Mouse (Mus musculus) spleen, postnatal 4 days (tissue): Measurements from ENCODE around the gene Dclk2.

ENCODE experiments used
- DNase-seq, 2 experiments: peaks; one replicate each; pipeline ENCODE4 v3.0.0; 2022; ENCODE audit warnings: low spot score in 2 of 2

Dclk2 gene

DNA sequence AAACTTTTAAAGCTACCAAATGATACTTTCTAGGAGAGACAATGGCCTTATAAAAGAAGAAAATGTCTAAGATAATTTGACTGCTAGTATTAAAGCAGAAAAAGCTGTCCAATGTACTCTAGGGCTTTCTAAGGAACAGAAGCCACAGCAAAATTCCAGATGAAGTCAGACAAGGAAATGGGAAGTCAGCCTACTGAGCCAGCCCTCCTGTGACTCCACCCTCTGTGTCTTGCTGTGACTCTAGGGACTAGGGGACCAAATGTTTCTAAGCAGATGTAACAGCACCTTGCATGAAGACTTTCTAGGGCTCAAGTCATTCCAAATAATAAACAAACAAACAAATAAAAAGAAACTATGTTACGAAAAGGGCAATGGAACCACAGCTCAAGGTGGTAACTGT lies 75.1 kb downstream of the Dclk2 start:
- no peak for DNase-seq

DNA sequence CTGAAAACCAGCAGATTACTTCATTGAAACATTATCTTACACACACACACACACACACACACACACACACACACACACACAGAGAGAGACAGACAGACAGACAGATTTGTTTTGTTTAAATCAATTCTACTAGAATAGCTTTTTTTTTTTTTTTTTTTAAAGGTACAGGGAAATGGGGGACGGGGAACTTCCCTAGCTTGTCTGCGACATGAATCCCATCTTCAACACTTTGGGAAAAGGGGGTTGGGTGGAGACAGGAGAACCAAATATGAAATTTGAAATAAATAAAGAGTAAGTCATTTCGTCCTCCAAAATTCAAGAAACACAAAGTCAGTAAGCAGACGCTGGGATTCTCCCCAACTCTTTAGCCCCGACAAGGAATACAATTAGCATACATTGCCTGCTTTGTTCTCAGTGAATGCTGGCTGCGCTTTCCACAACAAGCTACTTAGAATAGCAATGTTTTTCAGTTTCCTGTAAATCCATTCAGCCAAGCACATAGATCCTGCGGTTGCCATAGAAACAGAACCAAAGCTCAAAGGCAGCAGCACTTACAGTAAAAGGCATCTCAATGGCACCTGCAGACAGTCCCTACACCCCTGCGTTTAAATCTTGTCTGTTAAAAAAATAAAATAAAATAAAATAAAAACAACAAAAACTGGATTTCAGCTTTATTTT lies 75.7 kb downstream of the Dclk2 start:
- DNase-seq = no peak

DNA sequence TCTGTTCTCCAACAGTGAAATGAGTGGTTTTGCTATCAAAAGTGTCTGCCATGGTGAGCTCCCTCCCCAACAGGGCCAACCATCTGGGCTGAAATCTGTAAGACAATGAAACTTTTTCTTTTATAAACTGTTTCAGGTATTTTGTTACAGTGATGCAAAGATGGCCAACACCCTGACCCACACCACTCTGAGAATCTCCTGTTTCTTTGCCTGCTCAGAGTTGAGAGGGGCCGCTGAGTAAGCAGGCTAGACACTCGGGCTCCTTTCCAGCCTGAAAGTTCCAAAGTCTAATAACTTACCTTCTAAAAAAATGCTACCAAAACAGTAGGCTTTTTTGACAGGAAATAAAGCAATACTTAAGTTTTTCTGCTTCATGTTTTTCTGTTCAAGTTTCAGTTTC lies 78.2 kb downstream of the Dclk2 start:
- no peak for DNase-seq

DNA sequence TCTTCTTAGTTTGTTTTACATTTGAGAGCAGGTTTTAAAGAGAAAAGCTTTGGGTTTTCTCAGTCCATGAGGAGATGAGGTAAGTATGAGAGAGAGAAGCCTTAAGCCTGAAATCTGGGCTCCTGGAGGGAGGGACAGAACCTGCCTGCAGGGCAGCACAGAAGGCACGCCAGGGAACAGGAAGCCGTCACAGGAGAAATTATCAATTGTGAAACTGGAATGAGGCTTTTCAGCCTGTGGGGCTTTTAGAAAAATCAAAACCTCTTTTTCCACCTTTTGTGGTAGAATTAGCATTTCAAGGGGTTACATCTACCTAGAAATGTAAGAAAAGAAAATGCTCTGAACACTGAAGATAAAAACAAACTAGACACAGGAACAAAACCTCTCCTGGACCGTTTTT lies 81.0 kb downstream of the Dclk2 start:
- DNase-seq = no peak

DNA sequence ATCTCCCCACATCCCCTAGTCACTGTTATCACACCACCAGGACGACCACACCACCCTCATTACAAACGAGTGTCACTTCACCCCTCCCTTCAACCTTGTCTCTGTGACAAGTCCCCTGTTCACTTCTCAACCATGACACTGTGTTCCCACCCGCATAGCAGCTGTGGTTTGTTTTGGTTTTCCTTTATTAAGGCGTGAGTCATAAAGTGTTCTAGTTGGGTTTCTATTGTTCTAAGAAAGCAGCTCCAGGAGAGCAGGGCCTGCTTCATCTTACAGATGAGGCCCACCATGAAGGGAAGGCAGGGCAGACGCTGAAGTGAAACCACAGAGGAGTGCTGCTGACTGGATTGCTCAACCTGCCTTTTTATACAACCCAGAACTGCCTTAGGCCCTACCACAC lies 83.3 kb downstream of the Dclk2 start:
- no peak for DNase-seq

DNA sequence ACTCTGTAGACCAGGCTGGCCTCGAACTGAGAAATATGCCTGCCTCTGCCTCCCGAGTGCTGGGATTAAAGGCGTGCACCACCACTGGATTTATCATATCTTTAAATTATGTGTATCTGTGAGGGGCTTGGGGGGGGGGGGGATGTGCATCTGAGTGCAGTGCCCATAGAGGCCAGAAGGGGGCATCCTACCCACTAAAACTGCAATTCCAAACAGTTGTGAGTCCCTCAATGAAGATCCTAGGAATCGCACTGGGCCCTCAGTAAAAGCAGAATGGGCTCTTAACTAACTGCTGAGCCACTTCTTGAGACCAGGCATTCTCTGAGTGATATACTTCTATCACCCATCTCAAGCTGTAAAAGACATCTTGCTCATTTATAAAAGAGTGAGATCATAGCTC lies 85.5 kb downstream of the Dclk2 start:
- DNase-seq = no peak

DNA sequence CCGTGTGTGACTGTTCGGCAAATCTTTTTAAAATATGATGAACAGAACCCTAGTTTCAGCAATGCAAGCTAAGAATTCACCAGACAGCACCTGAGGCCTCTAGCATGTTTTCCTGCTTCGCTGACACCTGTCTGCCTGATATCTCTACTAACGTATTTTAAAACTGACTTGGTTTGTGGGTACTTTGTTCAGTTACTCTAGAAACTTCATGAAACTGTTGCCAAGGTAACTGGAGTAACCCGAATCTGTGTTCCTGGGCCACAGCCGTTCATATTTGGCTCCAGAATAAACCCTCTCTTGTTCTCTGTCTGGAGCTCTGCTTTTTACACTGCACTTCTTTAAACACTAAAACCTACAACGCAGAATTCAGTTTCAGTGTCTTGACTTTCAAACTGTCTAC lies 86.3 kb downstream of the Dclk2 start:
- no peak for DNase-seq

DNA sequence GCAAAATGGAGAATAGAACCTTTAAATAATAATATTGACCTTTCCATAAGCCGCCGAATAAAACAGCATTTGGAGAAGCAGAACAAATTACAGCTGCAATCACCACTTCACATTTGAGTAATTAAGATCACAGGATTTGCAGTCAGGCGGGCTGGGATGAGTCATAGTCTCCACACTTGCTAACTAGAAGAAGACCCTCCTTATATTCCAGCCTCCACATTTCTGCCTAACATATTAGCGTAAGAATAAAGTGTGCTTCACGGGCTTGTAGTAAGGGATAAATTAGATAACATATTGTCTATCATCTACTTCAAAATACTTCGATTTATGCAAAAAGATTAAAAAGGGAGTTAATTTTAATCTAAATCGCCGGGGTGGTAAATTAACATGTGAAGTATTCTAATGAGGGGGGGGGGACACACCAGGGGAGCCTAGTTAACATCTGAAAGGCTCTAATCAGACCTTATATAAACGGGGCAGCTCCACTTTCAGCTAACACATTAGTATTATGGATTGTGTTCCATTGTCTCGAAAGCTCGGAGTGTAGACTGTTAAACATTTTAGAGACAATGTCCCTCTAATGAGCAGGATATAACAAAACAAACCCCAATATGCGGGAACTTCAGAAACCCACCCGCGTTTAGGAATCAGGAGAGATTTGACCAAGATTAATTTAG lies 87.9 kb downstream of the Dclk2 start:
- DNase-seq = no peak

DNA sequence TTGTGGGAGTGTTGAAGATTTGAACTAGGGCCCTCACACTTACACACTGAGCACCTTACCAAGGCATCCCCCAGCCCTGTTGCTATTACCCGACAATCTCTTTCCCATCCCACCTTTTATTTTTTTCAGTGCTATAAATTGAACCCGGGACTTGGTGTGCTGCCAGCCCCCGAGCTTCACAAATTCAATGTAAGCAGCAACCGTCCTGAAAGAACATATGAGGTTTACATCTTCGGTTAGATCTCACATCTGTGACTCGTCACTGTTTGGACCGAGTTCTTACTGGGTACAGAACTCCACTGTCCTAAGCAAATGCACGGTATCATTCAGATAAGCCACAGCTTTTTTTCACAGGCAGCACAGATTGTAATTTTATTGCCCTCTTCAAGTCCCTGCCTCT lies 88.5 kb downstream of the Dclk2 start:
- DNase-seq = no peak

DNA sequence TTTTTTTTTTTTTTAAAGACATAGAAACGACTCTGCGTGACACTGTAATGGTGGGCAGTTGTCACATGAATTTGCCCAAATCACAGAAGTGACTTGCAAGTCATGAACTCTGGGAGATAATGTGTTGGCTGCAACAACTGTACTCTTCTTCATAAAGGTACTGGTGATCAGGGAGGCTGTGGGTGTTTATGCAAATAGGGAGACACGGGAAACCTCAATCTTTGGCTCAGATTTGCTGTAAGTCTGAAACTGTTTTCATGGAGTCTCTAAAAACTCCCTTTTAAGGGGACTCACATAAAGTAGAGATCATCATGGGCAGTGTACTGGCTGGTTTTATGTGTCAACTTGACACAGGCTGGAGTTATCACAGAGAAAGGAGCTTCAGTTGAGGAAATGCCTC lies 93.1 kb downstream of the Dclk2 start:
- DNase-seq = no peak

DNA sequence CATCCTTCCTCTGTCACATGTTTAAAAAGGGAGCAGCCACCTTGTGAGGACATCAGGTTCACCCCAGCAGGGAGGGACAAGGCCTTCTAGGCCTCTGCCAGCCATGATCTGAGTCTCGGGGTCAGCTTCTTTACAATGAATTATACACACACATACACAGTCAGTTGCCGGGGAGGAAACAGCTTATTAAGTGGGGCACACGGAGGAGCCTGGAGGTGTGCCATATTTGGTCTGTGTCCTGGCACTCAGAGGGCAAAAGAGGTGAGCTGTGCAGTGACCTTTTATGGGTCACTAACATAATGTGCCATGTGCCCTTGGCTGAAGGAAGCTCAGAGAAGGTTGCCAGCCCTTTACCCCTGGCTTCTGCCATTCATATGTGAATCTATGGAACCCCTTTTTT lies 99.3 kb downstream of the Dclk2 start:
- DNase-seq = no peak

DNA sequence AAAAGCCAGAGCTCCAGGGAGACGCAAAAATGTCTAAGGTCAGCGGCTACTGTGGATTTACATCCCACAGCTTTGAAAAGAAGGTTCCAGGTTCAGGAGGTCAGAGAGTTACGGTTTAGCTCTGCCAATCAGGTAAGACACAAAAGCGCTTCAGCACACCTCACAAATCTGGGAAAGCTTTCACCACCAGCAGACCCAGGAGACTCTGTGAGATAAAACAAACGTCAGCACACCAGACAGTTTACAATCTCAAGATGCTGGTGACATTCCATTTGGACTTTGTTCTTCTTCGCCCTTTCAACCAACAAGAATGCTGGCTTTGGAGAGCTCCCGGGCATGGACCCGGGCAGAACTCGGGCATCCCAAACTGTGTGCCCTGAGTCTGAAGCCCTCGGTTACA lies 100.3 kb downstream of the Dclk2 start:
- DNase-seq = no peak

DNA sequence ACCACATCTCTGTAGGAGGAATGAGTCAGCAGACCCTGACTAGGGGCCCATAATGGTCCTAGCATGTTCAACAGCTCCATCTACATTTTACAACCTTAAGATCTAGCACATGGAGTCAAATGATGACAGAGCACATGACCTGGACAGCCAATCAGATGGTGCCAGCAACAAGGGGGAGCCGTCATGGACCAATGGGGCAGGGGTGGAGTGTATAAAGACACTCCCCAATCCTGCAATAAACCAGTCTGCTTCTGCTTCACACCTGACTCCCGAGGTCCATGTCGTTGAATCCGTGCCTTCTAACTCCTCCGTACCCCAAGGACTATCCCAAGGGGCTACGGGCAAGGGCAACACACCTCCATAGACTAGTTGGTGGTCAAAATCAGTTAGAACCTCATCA lies 101.3 kb downstream of the Dclk2 start:
- no peak for DNase-seq

DNA sequence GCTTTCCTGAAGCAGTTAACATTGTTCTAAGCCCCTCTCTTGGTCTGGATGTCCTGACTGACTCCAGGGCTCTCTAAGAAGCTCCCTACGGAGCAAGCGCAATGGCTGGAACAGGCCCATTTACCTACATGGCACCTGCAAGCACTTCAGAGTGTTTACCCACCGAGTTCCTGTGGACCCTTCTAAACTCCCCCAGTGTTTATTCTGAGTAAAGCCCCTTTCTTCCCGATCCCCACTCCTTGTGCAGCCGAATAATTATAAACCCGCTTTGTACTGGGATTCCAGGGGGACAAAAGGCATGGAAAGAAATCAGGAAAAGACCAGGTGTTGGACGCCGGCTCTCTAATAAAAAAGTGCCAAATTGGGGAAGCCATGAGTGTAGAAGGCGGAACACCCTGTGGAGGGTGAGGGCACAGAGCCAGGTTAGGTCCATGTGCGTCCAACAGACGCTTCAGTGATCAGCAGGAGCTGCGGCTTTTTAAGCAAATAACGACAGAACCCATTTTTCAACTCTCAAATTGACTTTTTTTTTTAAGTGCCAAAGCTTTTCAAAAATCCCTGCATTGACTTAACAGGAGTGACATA lies 102.6 kb downstream of the Dclk2 start:
- no peak for DNase-seq

DNA sequence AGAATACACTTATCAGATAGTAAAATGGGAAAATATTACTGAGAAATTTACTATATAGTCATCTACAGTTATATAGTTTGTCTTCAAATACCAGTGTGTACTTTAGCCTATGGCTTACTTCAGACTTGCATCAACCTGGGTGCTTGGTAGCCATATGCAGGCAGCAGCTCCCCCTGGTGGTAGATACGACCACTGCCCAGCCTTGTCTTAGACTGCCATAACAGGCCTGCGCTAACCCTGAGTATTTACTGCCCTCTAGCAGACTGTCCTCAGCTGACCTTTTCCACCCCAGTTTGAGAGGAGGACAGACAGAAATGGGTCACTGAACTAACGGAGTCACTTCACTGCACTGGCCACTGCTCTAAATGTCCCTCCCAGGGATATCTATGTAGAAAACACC lies 108.0 kb downstream of the Dclk2 start:
- DNase-seq = peak; percentile 73 to 87

DNA sequence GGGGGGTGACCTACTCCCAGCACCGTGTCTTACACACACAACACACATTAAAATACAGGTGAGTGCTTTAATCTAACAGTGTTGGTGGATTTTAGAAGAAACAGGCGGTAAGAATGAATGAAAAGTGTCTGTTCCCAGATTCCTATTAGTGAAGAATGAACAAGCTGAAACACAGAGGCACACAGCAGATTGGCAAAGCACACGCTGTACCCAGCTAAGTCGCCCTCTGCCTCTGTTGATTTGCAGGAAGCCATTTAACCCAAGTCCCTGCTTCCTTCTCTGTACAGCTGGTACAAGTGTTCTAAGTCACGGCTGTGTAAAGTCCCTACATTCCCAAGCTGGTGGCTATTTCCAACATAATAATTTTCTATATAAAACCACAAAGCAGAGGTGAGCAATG lies 109.7 kb downstream of the Dclk2 start:
- DNase-seq = no peak

DNA sequence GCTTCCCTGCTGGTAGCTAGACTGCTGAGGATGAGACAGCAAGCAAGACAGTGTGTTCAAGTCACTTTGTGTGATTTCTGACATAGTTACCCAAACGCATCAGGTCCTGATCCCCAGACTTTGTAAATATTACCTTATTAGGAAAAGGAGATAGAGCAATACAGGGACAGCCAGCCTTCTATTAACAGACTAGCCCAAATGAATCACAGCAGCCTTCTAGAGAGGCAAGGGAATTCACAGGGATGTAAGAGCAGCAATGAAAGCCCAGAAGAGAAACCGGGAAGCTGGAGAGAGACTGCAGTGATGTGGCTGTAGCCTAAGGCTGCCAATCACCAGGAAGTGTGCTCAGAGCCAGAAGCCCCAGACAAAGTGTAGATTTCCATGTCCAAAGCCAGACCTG lies 111.0 kb downstream of the Dclk2 start:
- DNase-seq = no peak

DNA sequence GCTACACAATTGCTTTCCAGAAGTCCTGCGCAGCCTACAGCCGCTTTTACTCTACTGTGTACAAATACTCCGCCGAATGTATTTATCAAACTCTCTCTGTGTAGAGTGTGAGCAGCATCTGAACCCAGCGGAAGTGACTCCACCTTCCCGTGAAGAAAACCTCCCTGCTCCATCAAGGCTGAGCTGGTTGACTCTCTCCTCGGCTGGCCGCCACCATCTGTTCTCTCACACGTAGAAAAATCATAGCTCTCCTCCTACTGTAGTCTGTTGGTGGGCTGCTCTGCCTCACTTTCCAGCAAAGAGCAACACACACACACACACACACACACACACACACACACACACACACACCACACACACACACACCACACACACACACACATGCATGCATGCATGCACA lies 111.5 kb downstream of the Dclk2 start:
- DNase-seq = no peak

DNA sequence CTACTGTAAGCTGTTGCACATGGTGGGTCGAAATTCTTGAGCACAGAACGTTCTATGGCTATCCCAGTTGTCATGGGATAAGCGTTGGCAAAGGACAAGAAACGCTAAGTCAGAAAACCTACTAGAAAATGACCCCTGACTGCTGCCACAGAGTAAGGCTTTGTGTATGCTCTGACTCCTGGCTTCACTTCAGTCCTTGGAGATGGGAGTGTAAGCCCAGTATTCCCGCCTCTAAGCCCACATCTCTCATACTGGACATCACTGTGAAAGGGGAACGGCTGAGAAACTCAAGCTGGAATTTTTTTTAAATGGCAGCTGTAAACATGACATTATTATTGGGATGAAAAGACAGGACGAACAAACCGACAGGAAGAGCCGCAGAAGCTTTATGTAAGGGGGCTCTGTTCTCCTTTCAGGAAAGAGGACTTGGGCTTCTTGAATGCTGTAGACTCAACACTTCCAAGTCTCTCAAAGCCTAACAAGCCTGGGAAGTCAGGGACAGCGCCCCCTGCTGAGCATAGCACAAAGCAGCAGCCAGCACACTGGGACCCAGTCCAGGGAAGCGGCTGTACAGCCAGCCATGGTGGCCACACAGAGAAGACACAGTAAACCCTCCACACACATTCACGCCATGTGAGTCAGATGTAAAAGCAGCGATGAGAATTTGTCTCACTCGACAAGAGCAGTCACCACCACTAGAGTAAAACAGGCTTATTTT lies 112.7 kb downstream of the Dclk2 start:
- peak in 1 of 2 experiments; percentile 33 for DNase-seq

DNA sequence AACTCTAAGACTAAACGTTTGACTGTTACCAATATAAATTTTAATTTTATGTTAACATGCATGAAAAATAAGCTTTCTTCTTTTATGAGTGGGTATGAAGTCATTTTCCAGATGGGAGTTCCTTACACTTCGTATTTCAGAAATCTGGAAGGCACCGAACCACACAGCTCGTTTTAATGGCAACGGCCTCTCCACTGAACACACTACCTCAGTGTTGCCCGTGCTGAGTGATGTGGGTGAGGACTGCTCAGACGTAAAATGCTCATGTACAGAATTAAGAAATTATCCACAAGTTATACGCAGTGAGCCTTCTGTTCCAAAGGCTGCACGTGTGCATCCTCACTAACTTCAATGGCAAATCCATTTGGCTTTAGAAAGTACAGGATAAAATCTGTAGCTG lies 113.8 kb downstream of the Dclk2 start:
- DNase-seq = no peak

DNA sequence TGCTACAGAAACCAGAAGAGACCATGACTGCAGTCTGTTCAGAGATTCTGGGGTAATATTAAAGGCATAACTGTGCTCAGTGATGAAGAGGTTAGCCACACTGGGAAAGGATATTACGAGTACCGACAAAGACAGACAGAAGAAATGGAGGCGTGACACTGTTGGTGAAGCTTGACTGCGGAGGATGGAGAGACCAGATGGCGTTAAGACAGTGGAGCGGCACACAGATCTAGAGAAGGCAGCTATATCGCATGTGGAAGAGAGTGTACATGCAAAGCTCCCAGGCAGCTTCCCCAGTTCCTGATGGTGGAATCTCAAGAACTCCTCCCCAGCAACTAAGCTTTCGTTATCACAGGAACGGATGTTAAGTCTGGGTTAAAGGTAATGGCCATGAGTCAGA lies 116.4 kb downstream of the Dclk2 start:
- no peak for DNase-seq

DNA sequence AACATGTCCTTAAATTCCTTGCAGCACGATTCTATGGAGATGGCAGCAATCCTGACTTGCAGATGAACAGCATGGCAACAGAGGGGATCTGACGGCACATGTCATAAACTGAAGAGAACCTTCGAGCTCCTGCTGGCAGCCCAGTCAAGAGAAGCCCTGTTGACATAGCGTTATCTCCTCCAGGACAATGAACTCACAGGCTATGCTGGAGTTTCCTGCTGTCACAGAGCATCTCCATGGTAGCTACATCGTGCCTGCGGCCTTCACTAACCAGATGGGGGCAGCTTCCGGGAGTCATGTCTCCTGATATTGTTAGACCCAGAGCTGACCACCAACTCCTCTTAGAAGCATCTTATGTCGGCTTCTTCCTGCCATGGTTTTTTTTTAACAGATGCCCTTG lies 117.8 kb downstream of the Dclk2 start:
- DNase-seq = no peak

DNA sequence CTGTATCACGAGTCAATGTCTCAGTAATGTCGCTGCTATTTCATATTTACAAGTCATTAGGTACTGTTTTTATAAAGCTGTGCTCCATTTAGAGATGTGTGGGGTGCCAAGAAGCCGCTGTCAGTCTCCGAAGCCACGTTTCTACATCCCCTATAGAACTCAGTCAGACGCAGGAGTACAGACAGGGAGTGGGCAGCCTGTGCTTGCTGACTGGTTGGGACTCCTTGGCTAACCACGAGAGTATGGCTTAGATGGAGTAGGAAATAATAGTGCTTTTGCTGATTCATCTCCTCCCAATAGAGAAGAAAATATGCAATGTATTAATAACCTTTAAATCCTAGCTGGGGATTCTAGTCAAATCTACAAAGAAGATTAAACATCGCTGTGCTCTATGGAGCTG lies 119.8 kb downstream of the Dclk2 start:
- no peak for DNase-seq
